Mouse (Mus musculus): Measurements from ENCODE around the gene Sort1. TPM values are rescaled to one million over a fixed set of nuclear protein-coding genes. Genes with fewer than 3 reads are reported as not detected.

The Sort1 gene
- total RNA-seq (2023), result under 1 TPM; 0.15 to 0.61 TPM

GRCm38 (mm10) chr3:108283781-108284601, at the start of gene Sort1:
Gene Sort1 (plus strand): TSS chr3:108284082.

GRCm38 (mm10) chr3:108256719-108257637, 26.9 kb upstream of the Sort1 start, which contains the start of gene Psma5:
Gene Psma5 (plus strand): TSS chr3:108256926.

GRCm38 (mm10) chr3:108364270-108364995, 80.6 kb downstream of the Sort1 start, which contains the start of gene Mybphl:
Gene Mybphl (plus strand): TSS chr3:108364911.

GRCm38 (mm10) chr3:108383485-108384354, 99.8 kb downstream of the Sort1 start, which contains the start of gene Psrc1:
Gene Psrc1 (plus strand): TSS chr3:108383839.

Other genes starting within 250 kb of the Sort1 start
- gene Gstm4, start 239.2 kb upstream of the Sort1 start, total RNA-seq (2023), result 1 to 10 TPM; 6.0 to 6.5 TPM
- 10 to 100 TPM; 26.9 to 27.9 TPM for gene Ampd2, start 197.4 kb upstream of the Sort1 start, total RNA-seq (2023)
- under 1 TPM in 1 of 2 experiments, not detected in 1; 0.36 TPM for gene Gnat2, start 191.3 kb upstream of the Sort1 start, total RNA-seq (2023)
- gene Gnai3, start 137.9 kb upstream of the Sort1 start, total RNA-seq (2023), result 10 to 100 TPM; 66.3 to 72.4 TPM
- not detected for gene Gpr61, start 129.2 kb upstream of the Sort1 start, total RNA-seq (2023)
- 1 to 10 TPM; 2.5 to 2.9 TPM for gene Amigo1, start 97.7 kb upstream of the Sort1 start, total RNA-seq (2023)
- gene Cyb561d1, start 82.9 kb upstream of the Sort1 start, total RNA-seq (2023), result 10 to 100 TPM; 34.4 to 35.4 TPM
- 10 to 100 TPM; 31.8 to 35.8 TPM for gene Atxn7l2, start 73.1 kb upstream of the Sort1 start, total RNA-seq (2023)
- gene Sypl2, start 57.4 kb upstream of the Sort1 start, total RNA-seq (2023), result not detected
- 10 to 100 TPM; 41.3 to 43.4 TPM for gene Psma5, start 27.2 kb upstream of the Sort1 start, total RNA-seq (2023)
- gene Mybphl, start 80.8 kb downstream of the Sort1 start, total RNA-seq (2023), result not detected
- under 1 TPM; 0.42 to 0.75 TPM for gene Psrc1, start 99.8 kb downstream of the Sort1 start, total RNA-seq (2023)
- 1 to 10 TPM; 4.6 to 4.9 TPM for gene Celsr2, start 131.5 kb downstream of the Sort1 start, total RNA-seq (2023)
- 100 to 1,000 TPM; 136 to 138 TPM for gene Sars, start 161.1 kb downstream of the Sort1 start, total RNA-seq (2023)

All from B cell, adult 67 days (primary cell).